Mouse (Mus musculus): ENCODE data around the gene Usp34.
"Not testable (repeated sequence)": the region's sequence is repeated elsewhere in the genome, so short reads cannot be mapped to it uniquely, and the experiment has no call there.

GRCm38 (mm10) chr11:23288866-23289265 lies 17.8 kb upstream of the Usp34 start:
- not testable (repeated sequence) for TF ChIP-seq CTCF (IDR thresholded peaks at IDR 0.05; ENCODE audit: borderline replicate concordance, insufficient read depth, low read length); POLR2A (IDR thresholded peaks at IDR 0.05; ENCODE audit: low read depth, low read length)
